Mouse (Mus musculus): ENCODE measurements at regions not wholly inside any gene's neighbourhood (a gene's known extent, or its start where the extent isn't known, plus 50 kb on each side); places are given as distances from the start of the nearest gene placed in this dataset.

- DNase-seq (ENCODE audit: extremely low spot score, low read depth, low spot score), result no peak
Observed at GRCm38 (mm10) chr12:118549071-118549470, 247.8 kb upstream of the Sp4 start.

DNA sequence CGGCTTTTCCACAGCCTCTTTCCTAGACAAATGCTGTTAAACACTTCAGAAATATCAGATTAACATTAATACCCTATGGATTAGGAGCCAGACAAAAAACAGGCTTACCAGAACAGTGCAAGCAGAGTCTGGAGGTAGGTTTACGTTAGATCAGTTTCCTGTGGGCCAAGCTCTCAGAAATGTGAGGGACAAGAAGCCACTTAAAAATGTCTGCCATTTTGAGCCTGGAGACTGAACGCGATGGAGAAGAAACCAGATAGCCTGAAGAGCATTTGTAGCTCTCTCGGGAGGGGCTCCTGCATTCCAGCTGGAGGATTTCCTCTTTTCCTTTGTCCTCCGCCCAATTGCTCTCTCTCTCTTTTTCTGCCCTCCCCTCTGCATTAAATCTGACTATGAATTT, 239.1 kb upstream of the Sp4 start:
- DNase-seq (ENCODE audit: extremely low spot score, low read depth, low spot score), result no peak

DNA sequence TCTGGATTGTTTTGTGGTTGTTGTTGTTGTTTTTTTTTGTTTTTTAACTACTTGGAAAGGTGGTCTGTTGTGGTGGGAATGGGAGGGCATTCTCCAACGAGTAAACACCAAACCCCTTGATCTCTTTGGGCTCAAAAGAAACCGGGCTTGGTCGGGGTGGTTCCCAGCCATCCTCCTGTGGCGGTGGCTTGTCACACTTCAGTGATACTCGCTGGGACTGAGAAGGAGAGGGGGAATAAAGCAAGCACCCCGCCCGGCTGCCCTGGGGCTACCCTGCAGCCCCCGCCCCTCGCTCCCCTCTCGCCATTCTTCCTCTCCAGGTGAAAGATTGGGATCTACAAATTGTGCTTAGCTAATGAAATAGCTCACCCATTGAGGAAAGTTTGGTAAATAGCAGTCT, 229.3 kb upstream of the Sp4 start:
- DNase-seq (ENCODE audit: extremely low spot score, low read depth, low spot score), result no peak

GRCm38 (mm10) chr12:118529428-118530361, 228.5 kb upstream of the Sp4 start:
- peak; percentile 44 for DNase-seq (ENCODE audit: extremely low spot score, low read depth, low spot score)

- DNase-seq (ENCODE audit: extremely low spot score, low read depth, low spot score), result no peak
Observed at GRCm38 (mm10) chr12:118521770-118522169, 220.5 kb upstream of the Sp4 start.

GRCm38 (mm10) chr12:118521329-118521728, 220.1 kb upstream of the Sp4 start:
- no peak for DNase-seq (ENCODE audit: extremely low spot score, low read depth, low spot score)

- no peak for DNase-seq (ENCODE audit: extremely low spot score, low read depth, low spot score)
Observed at GRCm38 (mm10) chr12:118519801-118520327, 218.6 kb upstream of the Sp4 start.

GRCm38 (mm10) chr12:118510989-118511388, 209.7 kb upstream of the Sp4 start:
- DNase-seq (ENCODE audit: extremely low spot score, low read depth, low spot score), result no peak

DNA sequence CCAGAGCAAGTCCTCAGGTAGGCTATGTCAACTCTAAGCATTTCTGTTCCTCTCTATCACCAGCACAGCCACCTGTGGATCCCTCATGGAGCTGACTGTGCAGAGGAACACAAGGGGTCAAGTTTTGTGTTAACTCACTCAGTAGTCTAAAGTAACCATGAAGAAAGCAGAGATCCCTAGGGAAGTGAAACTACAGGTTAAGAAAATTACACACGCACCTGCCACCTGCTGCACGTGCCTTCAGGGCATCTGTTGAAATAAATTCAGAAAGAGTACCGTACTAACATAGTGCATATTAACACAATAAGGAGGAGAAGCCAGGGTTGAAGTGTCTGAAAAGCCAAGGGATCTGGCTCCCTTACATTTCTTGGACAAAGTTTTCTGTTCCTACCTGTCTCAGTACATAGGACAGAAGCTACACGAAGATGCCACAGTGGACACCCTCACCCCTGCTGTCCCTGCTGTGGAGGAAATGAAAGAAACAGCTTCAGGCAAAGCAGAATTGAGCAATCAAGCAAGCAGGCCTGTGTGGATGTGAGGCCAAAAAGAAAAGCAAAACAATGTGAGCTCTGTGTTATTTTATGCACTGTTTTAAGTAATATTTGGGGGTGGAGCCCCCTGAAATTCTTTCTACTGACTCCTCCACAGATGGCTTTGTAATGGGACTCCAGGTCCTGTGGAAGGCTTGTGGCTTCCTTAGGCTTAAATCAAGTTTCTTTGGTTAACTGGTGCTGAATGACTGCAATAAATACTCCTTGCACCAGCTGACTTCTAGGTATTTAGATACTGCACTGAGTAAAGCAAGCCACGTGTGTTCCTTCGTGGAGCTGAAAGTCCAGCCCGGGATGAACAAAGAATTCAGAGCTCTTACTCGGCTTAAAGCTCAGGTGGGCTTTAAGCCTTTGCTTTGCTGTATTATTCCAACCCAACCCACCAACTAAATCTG, 208.0 kb upstream of the Sp4 start:
- DNase-seq (ENCODE audit: extremely low spot score, low read depth, low spot score), result no peak

DNA sequence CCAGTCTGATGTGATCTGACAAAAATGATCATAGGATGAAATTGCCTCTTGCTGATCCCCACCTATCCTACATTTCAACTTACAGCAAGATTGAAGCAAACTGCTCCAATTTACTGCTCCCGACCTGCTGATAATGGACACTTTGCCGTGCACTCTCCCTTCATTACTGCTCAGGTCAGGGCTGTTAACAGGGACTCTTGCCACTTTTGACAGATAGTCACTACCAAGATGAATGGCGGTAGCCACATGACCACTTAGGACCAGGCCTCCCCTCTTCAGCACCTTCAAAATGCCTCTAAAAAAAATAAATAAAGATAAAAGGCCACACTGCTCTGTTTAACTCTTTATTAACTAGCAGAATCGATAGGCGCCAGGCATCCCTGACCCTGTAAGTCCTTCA, 199.2 kb upstream of the Sp4 start:
- no peak for DNase-seq (ENCODE audit: extremely low spot score, low read depth, low spot score)

DNA sequence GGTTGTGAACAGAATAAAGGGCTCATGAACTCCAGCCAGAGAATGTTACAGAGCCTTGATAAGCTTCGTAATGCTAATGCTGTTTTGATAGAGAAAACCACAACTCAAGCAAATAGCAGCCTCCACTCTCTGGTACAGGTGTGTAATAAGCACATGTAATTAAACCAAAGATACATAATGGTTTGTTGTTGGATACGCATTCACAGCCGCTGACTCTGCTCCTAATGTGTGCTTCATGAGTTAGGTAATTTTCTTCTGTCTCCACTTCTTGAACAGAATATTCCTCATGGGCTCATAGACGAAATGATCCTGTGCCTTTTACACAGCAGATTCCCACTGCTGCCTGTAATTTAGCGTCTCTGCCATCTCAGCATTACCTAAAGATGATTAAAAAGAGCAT, 186.8 kb upstream of the Sp4 start:
- no peak for DNase-seq (ENCODE audit: extremely low spot score, low read depth, low spot score)

GRCm38 (mm10) chr12:118486434-118486833, 185.2 kb upstream of the Sp4 start:
- DNase-seq (ENCODE audit: extremely low spot score, low read depth, low spot score), result no peak

- no peak for DNase-seq (ENCODE audit: extremely low spot score, low read depth, low spot score)
Observed at GRCm38 (mm10) chr12:118481347-118481746, 180.1 kb upstream of the Sp4 start.

GRCm38 (mm10) chr12:118474732-118475131, 173.5 kb upstream of the Sp4 start:
- no peak for DNase-seq (ENCODE audit: extremely low spot score, low read depth, low spot score)

DNA sequence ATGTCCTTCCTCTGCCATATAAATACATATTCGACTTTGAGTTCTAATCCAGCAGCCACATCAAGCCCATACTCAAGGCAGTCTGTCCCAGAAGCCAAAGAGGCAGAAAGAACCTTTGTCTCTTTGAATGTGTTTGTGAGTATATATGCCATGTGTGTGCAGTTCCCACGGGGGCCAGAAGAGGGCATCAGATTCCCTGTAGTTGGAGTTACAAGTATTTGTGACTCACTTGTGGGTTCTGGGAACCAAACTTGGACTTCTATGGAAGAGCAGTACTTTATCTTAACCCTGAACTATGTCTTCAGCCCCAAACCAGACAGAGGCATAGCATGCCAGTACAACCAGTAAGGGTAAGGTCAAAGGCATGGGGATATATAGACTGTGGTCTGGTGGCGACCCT, 165.6 kb upstream of the Sp4 start:
- no peak for DNase-seq (ENCODE audit: extremely low spot score, low read depth, low spot score)

GRCm38 (mm10) chr12:118457493-118458408, 156.5 kb upstream of the Sp4 start:
- DNase-seq (ENCODE audit: extremely low spot score, low read depth, low spot score), result peak; percentile 50

DNA sequence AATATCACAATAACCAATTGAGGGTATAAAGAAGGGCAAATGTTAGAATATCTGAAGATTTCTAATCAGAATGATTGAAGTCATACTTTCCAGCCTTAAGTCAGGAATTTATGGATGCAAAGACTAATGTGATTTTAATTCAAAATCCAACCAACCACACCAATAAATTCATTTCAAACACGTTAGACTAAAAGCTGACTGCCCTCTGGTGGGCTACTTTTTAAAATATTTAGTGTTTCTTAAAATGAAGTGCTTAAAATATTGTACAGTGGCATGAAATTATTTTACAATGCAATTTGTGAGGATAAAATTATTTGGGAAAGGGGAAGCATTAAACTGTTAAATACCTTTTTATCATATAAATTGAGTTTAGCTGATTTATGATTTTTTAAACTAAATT, 154.4 kb upstream of the Sp4 start:
- DNase-seq (ENCODE audit: extremely low spot score, low read depth, low spot score), result no peak

GRCm38 (mm10) chr12:118439626-118440025, 138.4 kb upstream of the Sp4 start:
- DNase-seq (ENCODE audit: extremely low spot score, low read depth, low spot score), result no peak

GRCm38 (mm10) chr12:118438882-118439281, 137.6 kb upstream of the Sp4 start:
- DNase-seq (ENCODE audit: extremely low spot score, low read depth, low spot score), result no peak

DNA sequence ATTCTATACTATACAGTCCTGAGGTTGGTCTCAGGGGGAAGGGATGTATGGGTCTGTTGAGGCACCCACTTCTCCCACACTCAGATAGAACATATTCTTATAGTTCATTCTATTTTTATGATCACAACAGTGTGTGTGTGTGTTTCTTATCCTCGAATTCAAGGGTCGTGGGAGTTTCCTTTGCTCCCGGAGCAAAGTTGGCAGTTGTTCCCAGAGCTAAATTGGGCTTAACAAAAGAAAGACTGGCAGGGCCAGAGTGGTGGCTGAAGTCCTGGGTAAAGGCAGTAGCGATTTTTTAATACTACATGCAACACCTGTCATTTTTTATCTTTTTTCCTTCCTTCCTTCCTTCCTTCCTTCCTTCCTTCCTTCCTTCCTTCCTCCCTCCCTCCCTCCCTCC, 131.5 kb upstream of the Sp4 start:
- DNase-seq (ENCODE audit: extremely low spot score, low read depth, low spot score), result no peak

Measured in hindlimb bud, embryonic 11.5 days (tissue).